Mouse (Mus musculus) kidney, adult 9 months (tissue): Measurements from ENCODE around the gene Gm20388.
A peak's percentile ranks its signal among the peaks of the same experiment; 100 is the strongest.

Experiments used
- DNase-seq: peaks from one replicate; pipeline ENCODE4 v3.0.0; 2022

The Gm20388 gene

DNA sequence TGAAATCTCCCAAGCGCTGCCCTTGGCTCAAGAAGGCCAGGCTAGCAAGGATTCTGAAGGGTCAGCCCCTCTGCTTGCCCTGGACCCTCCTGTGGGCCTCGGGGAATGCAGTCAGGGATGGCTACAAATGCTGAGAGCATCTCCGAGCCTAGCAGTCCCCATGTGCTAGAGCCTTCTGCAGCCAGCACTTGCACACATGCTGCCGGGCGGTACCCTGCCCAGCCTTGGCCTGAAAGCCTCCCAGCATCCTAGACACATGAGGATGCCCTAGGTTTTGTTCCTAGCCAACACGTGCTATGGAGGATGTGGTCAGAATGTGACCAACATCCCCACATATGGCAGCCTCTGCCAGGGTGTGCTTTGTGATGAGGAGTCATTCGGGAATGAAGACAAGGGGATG is 2943.7 kb downstream of the Gm20388 start:
- no peak for DNase-seq

- DNase-seq, result no peak
These were observed 2944.5 kb downstream of the Gm20388 start for GRCm38 (mm10) chr8:122855123-122855522.

DNA sequence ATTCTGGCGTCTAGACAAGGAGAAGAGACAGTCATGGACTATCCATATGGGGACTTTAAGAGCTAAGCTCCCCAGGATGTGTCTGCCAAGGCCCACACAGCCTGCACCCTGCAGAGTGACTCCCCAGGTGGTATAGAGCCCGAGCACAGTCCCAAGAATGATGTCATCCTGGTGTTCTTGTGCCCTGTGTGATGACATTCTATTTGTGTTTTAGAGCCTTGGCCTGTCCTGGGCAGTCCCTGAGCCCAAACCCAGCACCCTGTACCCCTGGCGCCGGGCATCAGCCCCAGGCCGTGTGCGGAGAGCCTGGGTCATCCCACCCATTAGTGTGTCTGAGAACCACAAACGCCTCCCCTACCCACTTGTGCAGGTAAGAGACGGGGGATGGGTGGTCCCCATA is 2945.6 kb downstream of the Gm20388 start:
- no peak for DNase-seq

GRCm38 (mm10) chr8:122859843-122860242 is 2949.2 kb downstream of the Gm20388 start:
- DNase-seq, result no peak

DNA sequence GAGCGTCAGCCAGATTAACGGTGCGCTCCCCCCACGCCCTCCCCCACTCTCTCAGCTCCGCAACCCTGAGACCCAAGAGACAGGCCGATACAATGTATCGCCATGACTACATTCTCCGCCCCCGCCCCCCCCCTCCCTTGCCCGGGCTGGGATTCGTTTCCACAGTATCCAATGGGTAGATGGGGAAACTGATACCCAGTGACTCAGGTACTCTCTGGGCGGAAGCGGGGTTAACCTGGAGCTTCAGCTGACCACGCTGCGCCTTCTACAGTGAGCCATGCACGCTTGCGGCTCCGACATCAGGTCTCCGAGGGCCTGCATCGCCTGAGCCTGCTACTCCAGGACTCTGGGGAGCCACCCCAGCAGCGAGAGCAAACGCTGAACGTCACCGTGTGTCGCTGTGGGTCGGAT is 2954.1 kb downstream of the Gm20388 start:
- DNase-seq, result no peak

DNA sequence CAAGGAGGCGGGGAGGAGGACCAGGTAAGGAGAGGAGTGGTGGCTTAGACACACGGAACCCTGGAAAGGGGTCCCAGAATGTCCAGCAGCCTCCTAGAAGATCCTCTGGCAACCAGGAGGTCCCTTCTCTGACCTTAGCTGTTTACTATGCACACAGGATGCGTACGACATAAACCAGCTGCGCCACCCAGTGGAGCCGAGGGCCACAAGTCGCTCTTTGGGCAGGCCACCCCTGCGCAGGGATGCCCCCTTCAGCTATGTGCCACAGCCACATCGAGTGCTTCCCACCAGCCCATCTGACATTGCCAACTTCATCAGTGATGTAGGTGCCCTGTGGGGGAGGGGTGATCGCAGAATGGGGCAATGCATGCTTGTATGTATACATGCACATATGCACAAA is 2954.8 kb downstream of the Gm20388 start:
- no peak for DNase-seq

- no peak for DNase-seq
These were observed 2955.6 kb downstream of the Gm20388 start for GRCm38 (mm10) chr8:122866231-122866630.

DNA sequence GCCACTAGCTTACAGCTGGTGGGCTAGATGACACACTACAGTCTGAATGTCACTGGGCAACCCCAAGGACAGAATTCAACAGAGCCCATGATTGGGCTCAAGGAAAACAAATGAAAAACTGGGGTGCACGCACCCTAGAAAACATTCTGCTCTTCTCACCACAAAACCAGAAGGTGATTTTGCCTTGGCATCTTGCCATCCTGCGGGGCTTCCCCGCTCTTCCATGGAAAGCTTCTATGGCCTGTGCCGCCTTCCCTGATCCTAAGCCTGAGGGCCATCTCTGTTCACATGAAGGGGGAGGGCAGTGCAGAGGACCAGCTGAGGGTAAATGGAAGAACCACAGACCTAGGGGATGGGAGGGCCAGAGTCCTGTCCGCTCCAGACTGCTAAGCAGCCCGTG is 2957.3 kb downstream of the Gm20388 start:
- no peak for DNase-seq

GRCm38 (mm10) chr8:122870377-122870863 is 2959.8 kb downstream of the Gm20388 start:
- peak; percentile 14 for DNase-seq

DNA sequence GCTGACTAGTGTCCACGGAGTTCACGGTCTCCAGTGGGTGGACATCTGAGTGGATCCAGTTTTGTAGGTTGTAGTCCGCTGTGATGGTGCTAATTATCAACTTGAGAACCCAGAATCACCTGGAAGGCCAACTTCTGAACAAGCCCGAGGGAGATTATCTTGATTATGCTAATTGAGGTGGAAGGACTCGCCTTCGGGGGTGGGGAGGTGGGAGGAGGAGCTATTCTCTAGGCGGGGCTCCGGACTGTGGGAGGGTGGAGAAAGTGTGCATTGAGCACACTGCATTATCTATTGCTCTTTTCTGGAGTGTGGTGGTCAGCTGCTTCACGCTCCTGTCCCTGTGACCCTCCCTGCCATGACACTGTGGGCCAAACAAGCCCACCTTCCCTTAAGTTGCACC is 2961.0 kb downstream of the Gm20388 start:
- DNase-seq, result no peak

DNA sequence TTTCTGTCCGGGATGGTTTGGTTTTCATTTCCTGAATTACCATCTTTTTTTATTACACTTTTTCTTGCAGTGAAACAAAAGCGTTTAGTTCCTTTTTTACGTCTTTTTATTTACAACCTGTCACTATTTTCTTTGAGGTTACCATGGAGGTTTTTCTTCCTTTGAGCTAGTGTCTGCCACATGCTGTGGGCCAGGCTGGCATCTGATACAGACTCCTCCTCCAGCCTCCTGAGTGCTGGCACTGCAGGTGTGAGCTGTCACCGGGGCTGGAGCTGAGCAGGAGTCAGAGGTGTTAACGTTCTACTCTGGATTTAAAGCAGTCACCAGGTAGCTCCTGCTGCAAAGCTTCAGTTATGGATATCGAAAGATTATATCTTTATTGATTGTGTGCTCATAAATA is 2962.5 kb downstream of the Gm20388 start:
- DNase-seq, result no peak

DNA sequence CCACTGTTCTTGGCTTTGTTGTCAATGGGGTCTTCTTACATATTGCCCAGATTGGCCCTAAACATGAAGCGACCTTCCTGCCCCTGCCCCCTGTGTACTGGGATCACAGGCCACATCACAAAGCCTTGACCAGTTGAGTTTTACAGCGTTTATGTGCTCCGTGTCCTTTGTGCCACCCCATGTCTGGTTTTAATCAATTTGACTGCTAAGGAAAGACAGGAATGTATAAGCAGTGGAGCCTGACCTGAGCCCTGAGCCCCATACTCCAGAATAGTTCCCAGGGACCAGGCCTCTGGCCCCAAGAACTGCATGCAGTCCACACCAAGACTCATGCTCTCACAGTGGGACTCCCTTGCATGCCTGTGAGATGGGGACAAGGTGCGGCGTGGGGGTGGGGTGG is 2964.5 kb downstream of the Gm20388 start:
- no peak for DNase-seq

GRCm38 (mm10) chr8:122878231-122878630 is 2967.6 kb downstream of the Gm20388 start:
- no peak for DNase-seq

- DNase-seq, result no peak
These were observed 2969.7 kb downstream of the Gm20388 start for GRCm38 (mm10) chr8:122880302-122880701.

DNA sequence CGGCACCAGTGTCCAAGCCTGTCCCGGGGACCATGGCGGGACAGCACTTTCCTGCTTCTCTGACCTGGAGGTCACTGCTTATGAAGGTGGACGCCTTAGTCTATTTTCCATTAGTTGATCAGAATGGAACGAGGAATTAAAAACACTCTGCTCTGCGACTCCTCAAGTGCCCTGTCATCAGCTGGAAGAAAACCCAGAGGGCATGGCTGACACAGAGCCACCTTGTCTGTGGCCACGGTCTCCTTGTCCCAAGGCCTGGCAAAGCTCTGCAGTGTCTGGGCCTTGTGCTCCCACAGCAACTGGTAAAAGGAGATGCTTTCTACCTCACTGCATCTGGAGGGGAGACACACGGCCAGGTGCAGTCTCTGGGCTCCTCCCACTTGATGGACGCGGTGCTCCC is 2973.0 kb downstream of the Gm20388 start:
- DNase-seq, result no peak

GRCm38 (mm10) chr8:122891440-122891839 is 2980.8 kb downstream of the Gm20388 start:
- DNase-seq, result no peak

GRCm38 (mm10) chr8:122893451-122893850 is 2982.8 kb downstream of the Gm20388 start:
- DNase-seq, result no peak

- no peak for DNase-seq
These were observed 2985.7 kb downstream of the Gm20388 start for GRCm38 (mm10) chr8:122896317-122896716.

GRCm38 (mm10) chr8:122897200-122897599 is 2986.6 kb downstream of the Gm20388 start:
- no peak for DNase-seq

DNA sequence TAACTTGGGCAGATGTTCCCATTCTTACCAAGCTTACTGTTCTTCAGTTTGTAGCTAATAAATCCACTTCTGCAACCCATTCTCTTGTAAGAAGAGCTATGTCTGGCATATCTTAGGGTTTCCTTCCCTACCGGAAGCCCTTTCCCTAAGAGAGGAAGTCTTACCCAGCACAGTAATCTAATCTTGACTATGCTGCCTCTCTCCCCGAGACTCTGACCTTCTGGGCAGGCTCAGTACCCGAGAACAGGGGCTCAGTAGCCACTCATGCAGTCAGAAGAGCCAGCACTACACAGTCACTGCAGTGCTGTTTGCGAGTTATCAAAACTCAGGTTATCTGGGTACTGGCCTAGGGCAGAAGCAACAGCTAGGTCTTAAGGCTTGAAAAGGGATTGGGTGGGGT is 2987.4 kb downstream of the Gm20388 start:
- DNase-seq, result no peak

DNA sequence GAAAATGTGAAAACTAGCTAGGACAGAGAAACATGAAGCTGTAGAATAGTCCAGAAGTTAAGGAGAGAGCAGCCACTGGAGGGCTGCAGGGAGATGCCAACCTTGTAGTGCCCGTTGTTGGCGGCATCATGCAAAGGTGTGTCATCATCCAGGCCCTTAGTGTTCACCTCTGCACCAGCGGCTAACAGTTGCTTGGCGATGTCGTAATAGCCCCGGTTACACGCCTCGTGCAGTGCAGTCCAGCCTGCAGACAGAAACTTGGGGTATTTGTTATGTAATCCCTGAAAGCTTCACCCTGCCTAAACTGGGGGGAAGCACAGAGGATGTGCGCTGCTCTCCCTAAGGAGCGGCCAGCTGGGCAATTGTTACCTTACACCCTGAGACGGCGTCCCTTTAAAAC is 2987.8 kb downstream of the Gm20388 start:
- no peak for DNase-seq

- no peak for DNase-seq
These were observed 2988.4 kb downstream of the Gm20388 start for GRCm38 (mm10) chr8:122899085-122899484.

DNA sequence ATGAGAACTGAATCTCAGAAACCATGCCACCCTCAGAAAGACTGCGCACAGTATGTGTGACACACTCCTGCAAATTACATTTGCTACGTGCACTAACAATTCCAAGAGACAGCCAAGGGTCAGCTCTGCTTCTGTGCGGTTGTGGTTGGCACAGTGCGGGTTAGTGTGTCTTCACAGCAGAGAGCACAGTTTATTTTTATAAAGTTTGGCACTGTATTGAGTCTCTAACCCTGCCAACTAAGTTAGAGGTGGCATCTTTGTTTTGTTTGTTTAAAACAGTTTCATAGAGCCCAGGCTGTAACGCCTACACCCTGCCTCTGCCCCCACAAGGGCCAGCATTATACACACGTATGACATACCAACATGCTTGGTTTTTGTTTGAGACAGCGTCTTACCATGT is 2990.8 kb downstream of the Gm20388 start:
- no peak for DNase-seq

DNA sequence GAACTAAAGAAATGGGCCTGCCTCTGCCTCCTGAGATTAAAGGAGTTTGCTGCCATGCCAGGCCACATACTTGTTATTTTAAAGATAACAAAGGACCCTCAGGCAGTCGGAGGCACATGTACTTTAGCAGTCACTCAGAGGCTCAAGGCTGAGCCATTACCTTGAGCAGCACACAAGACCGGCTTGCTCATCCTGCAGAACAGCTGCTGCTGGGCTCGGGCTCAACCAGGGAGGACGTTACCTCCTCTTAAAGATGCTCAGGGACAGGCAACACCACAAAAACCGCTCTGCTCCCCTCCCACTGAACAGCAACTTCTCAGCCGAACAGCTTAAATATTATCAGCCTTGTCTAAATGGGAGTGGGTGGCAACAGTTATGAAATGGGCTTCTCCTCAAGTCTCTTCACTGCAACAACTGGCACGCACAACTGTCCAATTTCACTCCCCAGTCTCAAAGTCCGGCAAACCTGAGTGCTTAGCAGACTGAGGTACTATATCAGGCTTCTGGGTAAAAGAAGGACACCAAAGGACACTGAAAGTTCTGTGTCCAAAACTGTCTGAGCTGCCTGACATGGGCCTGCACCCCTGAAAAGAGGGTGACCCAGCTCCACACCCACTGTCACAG is 2991.4 kb downstream of the Gm20388 start:
- DNase-seq, result peak; percentile 61

DNA sequence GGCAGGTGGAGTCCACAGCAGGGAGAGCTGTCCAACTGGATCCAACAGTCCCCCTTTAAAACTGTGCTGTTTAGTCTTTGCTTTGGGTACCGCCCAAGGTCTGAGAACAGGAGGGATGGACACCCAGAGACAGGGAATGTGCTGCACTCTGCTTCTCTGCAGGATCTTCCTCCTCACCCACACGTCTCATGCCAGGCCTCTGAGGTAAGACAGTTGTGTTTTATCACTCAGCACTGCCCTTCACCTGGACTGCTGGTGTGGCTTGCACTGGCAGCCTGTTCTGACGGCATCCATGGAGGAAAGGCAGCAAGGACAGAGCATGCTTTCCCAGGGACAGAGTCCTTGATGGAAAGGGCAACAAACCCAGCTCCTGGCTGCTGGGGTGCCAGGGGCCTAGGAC is 2991.9 kb downstream of the Gm20388 start:
- no peak for DNase-seq
